Mouse (Mus musculus): ENCODE measurements around the gene Cspg5. TPM values are rescaled to one million over a fixed set of nuclear protein-coding genes. Genes with fewer than 3 reads are reported as not detected.
A peak's percentile ranks its signal among the peaks of the same experiment; 100 is the strongest.

The Cspg5 gene
- polyA plus RNA-seq, 1 experiment from 2014 or later, result 21.3 TPM

DNA sequence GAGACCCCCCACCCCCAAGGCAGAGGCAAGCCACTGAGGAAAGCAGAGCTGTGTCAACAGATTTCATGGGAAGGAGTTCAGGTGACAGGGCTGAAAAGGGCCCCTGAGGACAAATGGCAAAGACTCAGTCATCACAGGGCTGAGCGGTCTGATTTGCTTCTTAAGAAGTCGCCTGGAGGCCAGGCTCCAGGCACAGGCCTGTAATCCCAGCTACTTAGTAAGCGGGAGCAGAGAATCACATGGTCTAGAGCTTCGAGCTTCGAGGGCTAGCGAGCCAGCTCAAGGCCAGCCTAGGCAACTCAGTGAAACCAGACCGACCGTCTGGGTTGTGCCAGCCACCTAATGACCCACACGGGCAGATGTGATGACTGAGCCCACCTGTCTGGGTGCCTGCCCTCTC lies 21.4 kb downstream of the Cspg5 start:
- Histone ChIP-seq H3K27ac (ENCODE audit: low read depth, low read length) (no peak overlapping the region), H3K9me3 (ENCODE audit: control insufficient read depth, low read length) (no peaks in the 10 kb centered on the region), H3K4me3 (ENCODE audit: low read depth, low read length) (no peak overlapping the region), H3K4me1 (ENCODE audit: control insufficient read depth, insufficient read depth, low read length) (no peaks in the 10 kb centered on the region), H3K4me2 (ENCODE audit: low read depth) (no peak overlapping the region), H3K9ac (ENCODE audit: low read length) (no peak overlapping the region), H3K36me3 (ENCODE audit: control insufficient read depth, insufficient read depth, low read length) (no peaks in the 10 kb centered on the region), H3K27me3 (ENCODE audit: control insufficient read depth, insufficient read depth, low read length) (no peaks in the 10 kb centered on the region)
- no peak for ATAC-seq (ENCODE audit: insufficient read depth, low FRiP score, low TSS enrichment)
- peak; percentile 8 for DNase-seq (ENCODE audit: low spot score)
- WGBS, result 74% methylated on average over 9 of the region's 9 CpGs

DNA sequence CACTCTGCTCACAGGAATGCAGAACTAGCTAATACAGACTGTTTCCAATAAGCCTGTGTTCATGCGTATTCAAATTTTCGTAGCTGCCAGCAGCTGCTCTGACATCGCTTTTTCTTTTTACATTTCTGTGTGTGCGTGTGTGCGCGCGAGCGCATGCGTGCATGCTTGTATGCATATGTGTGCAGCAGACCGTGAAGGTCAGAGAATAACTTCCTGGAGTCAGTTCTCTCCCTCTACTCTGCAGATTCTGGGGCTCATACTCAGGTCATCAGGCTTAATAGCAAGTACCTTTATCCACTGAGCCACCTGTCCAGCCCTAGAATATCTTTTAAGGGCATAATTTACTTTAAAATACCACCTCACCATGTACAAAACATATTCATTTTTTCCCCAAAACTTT lies 24.8 kb downstream of the Cspg5 start:
- DNase-seq (ENCODE audit: low spot score) (no peak), ATAC-seq (ENCODE audit: insufficient read depth, low FRiP score, low TSS enrichment) (no peak)
- Histone ChIP-seq H3K9ac (ENCODE audit: low read length) (no peak overlapping the region), H3K4me2 (ENCODE audit: low read depth) (no peak overlapping the region), H3K27ac (ENCODE audit: low read depth, low read length) (no peak overlapping the region), H3K9me3 (ENCODE audit: control insufficient read depth, low read length) (no peaks in the 10 kb centered on the region), H3K4me3 (ENCODE audit: low read depth, low read length) (no peak overlapping the region), H3K36me3 (ENCODE audit: control insufficient read depth, insufficient read depth, low read length) (no peaks in the 10 kb centered on the region), H3K4me1 (ENCODE audit: control insufficient read depth, insufficient read depth, low read length) (no peaks in the 10 kb centered on the region), H3K27me3 (ENCODE audit: control insufficient read depth, insufficient read depth, low read length) (no peaks in the 10 kb centered on the region)
- WGBS, result 90% methylated on average over 10 of the region's 10 CpGs

DNA sequence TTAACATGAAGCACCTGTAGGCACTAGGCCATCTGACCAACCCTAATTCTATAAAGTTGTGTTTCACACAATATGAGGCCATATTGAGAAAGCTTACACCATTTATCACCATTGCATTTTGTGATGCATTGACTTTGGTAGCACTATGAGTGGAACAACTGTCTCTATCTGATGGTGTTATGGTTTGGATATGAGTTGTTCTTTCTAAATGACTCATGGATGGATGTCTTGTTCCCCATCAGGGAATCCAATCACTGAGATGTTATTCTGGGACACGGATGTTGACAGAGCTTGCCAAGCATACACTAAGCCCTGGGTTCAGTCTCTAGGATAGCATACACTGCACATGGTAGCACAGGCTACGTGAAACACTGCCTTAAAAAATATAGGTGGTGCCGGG lies 28.7 kb downstream of the Cspg5 start:
- Histone ChIP-seq H3K36me3 (ENCODE audit: control insufficient read depth, insufficient read depth, low read length) (no peaks in the 10 kb centered on the region), H3K27me3 (ENCODE audit: control insufficient read depth, insufficient read depth, low read length) (no peaks in the 10 kb centered on the region), H3K4me3 (ENCODE audit: low read depth, low read length) (no peak overlapping the region), H3K27ac (ENCODE audit: low read depth, low read length) (no peak overlapping the region), H3K9ac (ENCODE audit: low read length) (no peak overlapping the region), H3K9me3 (ENCODE audit: control insufficient read depth, low read length) (no peaks in the 10 kb centered on the region), H3K4me2 (ENCODE audit: low read depth) (no peak overlapping the region), H3K4me1 (ENCODE audit: control insufficient read depth, insufficient read depth, low read length) (no peaks in the 10 kb centered on the region)
- 95% methylated on average over 3 of the region's 3 CpGs for WGBS
- no peak for DNase-seq (ENCODE audit: low spot score)
- ATAC-seq (ENCODE audit: insufficient read depth, low FRiP score, low TSS enrichment), result no peak

DNA sequence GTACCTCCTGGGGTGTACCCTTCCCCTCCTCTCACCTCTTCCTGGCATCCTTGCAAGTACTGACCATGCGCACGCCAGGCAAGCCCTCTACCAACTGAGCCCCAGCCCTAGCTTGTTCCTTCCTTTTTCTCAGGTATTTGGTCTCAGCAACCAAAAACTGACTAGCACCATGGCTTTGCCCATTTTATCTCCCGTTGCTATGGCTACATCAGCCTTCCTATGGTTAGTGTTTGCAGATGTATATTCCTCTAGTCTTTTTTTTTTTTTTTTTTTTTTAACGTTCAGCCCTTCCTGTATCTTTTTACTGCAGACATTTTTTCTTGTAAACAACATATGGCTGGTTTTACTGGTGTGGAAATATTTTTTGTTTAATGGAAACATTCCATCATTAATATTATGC lies 29.9 kb downstream of the Cspg5 start:
- no peak for DNase-seq (ENCODE audit: low spot score)
- no peak overlapping the region for H3K4me3 ChIP-seq (ENCODE audit: low read depth, low read length)
- no peaks in the 10 kb centered on the region for H3K4me1 ChIP-seq (ENCODE audit: control insufficient read depth, insufficient read depth, low read length)
- no peaks in the 10 kb centered on the region for H3K9me3 ChIP-seq (ENCODE audit: control insufficient read depth, low read length)
- H3K27ac ChIP-seq (ENCODE audit: low read depth, low read length), result no peak overlapping the region
- WGBS, result 88% methylated on average over 4 of the region's 4 CpGs
- no peak overlapping the region for H3K9ac ChIP-seq (ENCODE audit: low read length)
- no peak for ATAC-seq (ENCODE audit: insufficient read depth, low FRiP score, low TSS enrichment)
- no peak overlapping the region for H3K4me2 ChIP-seq (ENCODE audit: low read depth)
- H3K36me3 ChIP-seq (ENCODE audit: control insufficient read depth, insufficient read depth, low read length), result no peaks in the 10 kb centered on the region
- H3K27me3 ChIP-seq (ENCODE audit: control insufficient read depth, insufficient read depth, low read length), result no peaks in the 10 kb centered on the region

DNA sequence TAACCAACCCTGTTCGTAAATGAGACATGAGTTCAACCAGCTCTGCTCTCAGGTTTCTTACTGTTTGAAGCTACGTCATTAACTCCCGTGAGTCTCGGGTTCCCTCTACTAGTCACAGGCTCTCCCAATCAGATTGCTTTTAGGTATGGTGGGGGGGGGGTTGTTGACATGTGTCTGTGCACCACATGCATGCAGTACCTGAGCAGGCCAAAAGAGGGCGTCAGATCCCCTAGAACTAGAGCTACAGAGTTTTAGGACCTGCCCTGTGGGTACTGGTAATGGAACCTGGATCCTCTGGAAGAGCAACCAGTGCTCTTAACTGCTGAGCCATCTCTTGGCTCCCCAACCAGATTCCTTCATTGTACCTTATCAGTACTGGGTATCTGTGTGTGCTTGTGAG lies 32.3 kb downstream of the Cspg5 start:
- no peak overlapping the region for H3K4me2 ChIP-seq (ENCODE audit: low read depth)
- no peak overlapping the region for H3K9ac ChIP-seq (ENCODE audit: low read length)
- ATAC-seq (ENCODE audit: insufficient read depth, low FRiP score, low TSS enrichment) (no peak), DNase-seq (ENCODE audit: low spot score) (no peak)
- H3K27ac ChIP-seq (ENCODE audit: low read depth, low read length), result no peak overlapping the region
- 72% methylated on average over 5 of the region's 5 CpGs for WGBS
- H3K4me1 ChIP-seq (ENCODE audit: control insufficient read depth, insufficient read depth, low read length), result no peaks in the 10 kb centered on the region
- no peaks in the 10 kb centered on the region for H3K9me3 ChIP-seq (ENCODE audit: control insufficient read depth, low read length)
- no peaks in the 10 kb centered on the region for H3K27me3 ChIP-seq (ENCODE audit: control insufficient read depth, insufficient read depth, low read length)
- H3K4me3 ChIP-seq (ENCODE audit: low read depth, low read length), result no peak overlapping the region
- no peaks in the 10 kb centered on the region for H3K36me3 ChIP-seq (ENCODE audit: control insufficient read depth, insufficient read depth, low read length)

DNA sequence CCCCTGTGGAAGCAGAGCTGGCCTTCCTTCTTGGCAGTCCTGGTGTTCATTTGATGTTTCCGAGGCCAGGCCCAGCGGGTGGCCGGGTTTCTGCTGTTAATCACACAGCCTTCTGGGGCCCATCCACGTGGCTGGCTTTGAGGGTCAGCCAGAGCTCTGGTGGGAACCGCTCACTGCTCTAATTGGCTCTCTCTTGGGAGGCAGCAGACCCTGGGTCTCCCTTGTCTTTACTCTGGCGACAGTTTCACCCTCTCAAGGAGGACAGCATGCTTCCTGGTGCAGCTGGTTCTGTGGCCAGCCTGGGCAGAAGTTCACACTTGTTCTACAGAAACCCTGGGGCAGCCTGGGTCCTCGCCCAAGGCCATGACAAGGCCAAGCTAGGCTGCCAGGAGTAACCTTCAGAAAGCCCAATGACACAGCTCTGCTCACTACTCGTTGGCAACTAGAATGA lies 33.9 kb downstream of the Cspg5 start:
- H3K27me3 ChIP-seq (ENCODE audit: control insufficient read depth, insufficient read depth, low read length), result no peaks in the 10 kb centered on the region
- H3K9ac ChIP-seq (ENCODE audit: low read length), result no peak overlapping the region
- no peaks in the 10 kb centered on the region for H3K36me3 ChIP-seq (ENCODE audit: control insufficient read depth, insufficient read depth, low read length)
- DNase-seq (ENCODE audit: low spot score) (no peak), ATAC-seq (ENCODE audit: insufficient read depth, low FRiP score, low TSS enrichment) (no peak)
- no peak overlapping the region for H3K27ac ChIP-seq (ENCODE audit: low read depth, low read length)
- no peaks in the 10 kb centered on the region for H3K4me1 ChIP-seq (ENCODE audit: control insufficient read depth, insufficient read depth, low read length)
- no peak overlapping the region for H3K4me2 ChIP-seq (ENCODE audit: low read depth)
- H3K4me3 ChIP-seq (ENCODE audit: low read depth, low read length), result no peak overlapping the region
- WGBS, result 63% methylated on average over 8 of the region's 8 CpGs
- no peaks in the 10 kb centered on the region for H3K9me3 ChIP-seq (ENCODE audit: control insufficient read depth, low read length)

DNA sequence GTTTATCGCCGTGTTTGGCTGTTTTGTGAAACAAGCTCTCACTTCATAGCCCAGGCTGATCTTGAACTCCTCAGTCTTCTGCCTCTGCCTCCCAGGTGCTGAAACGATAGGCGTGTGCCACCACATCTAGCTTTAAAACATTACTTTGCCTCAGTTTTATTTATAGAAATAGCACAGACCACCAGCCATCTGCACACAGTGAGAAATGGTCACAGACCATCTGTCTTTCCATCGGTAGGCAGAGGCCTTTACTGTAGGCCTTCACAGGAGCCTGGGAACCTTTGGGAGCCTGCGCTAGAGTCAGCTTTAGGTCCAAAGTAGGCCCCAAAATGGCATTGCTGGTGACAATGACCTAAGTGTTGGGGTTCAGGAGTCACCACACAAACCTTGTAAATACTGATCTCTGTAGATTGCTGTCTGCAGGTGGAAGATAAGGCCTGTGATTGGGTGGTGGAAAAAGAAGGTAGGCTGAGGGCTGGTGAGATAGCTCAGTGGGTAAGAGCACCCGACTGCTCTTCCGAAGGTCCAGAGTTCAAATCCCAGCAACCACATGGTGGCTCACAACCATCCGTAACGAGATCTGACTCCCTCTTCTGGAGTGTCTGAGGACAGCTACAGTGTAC lies 40.6 kb downstream of the Cspg5 start:
- WGBS, result 96% methylated on average over 8 of the region's 10 CpGs
- Histone ChIP-seq H3K9me3 (ENCODE audit: control insufficient read depth, low read length) (no peaks in the 10 kb centered on the region), H3K4me1 (ENCODE audit: control insufficient read depth, insufficient read depth, low read length) (no peaks in the 10 kb centered on the region), H3K27ac (ENCODE audit: low read depth, low read length) (no peak overlapping the region), H3K9ac (ENCODE audit: low read length) (no peak overlapping the region), H3K4me2 (ENCODE audit: low read depth) (no peak overlapping the region), H3K4me3 (ENCODE audit: low read depth, low read length) (no peak overlapping the region), H3K36me3 (ENCODE audit: control insufficient read depth, insufficient read depth, low read length) (no peaks in the 10 kb centered on the region), H3K27me3 (ENCODE audit: control insufficient read depth, insufficient read depth, low read length) (no peaks in the 10 kb centered on the region)
- ATAC-seq (ENCODE audit: insufficient read depth, low FRiP score, low TSS enrichment) (no peak), DNase-seq (ENCODE audit: low spot score) (no peak)

DNA sequence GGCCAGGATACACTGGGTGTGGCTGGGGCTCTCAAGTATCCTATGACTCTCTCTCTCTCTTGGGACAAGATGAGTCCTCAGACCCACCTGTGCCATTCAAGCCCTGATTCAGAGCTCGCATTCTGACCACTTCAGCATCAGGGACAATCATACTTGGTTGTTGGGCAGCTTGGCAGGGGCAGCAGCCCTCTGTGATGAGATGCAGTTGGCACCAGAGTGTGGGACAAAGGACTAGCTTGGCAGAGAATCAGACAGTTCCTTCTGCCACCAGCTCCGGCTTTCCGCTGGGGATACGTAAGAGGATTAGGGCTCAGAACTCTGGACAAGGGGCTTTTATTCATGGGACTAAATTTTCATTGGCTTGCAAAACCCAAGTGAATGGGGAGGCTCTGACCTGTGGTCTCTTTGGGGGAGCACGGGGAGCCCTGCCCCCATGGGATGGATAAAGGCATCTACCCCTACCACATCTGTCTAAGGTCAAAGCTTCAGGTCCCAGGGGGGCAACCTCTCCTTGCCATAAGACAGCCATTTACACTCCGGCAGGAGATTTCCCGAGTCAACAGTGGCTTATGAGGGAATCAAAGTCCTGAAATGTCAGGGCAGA lies 43.8 kb downstream of the Cspg5 start:
- Histone ChIP-seq H3K27me3 (ENCODE audit: control insufficient read depth, insufficient read depth, low read length) (no peaks in the 10 kb centered on the region), H3K9ac (ENCODE audit: low read length) (no peak overlapping the region), H3K4me3 (ENCODE audit: low read depth, low read length) (no peak overlapping the region), H3K36me3 (ENCODE audit: control insufficient read depth, insufficient read depth, low read length) (no peaks in the 10 kb centered on the region), H3K9me3 (ENCODE audit: control insufficient read depth, low read length) (no peaks in the 10 kb centered on the region), H3K27ac (ENCODE audit: low read depth, low read length) (no peak overlapping the region), H3K4me2 (ENCODE audit: low read depth) (no peak overlapping the region), H3K4me1 (ENCODE audit: control insufficient read depth, insufficient read depth, low read length) (no peaks in the 10 kb centered on the region)
- WGBS, result 77% methylated on average over 7 of the region's 7 CpGs
- DNase-seq (ENCODE audit: low spot score) (no peak), ATAC-seq (ENCODE audit: insufficient read depth, low FRiP score, low TSS enrichment) (no peak)

DNA sequence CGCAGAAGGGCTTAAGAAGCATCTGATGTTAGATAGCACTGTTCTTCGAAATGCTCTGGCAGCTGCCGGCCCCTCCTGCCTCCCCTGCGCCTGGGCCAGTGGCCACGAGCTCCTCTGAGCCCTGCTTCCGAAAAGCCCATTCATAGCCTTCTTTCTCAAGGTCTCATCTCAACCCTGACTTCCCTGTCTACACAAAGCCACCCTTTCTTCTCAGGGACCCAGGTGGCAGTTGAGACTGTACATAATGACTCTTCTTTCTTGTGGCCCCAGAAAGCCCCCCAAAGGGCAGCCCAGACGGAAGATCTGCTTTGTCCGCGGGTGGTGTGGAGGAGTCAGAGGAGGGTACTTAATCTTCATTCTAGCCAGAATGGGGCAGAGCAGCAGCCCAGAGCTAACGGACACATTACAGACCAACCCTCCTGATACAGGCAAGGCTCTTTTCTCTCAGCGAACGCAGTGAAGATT lies 49.7 kb downstream of the Cspg5 start:
- Histone ChIP-seq H3K9ac (ENCODE audit: low read length) (no peak overlapping the region), H3K9me3 (ENCODE audit: control insufficient read depth, low read length) (no peaks in the 10 kb centered on the region), H3K36me3 (ENCODE audit: control insufficient read depth, insufficient read depth, low read length) (no peaks in the 10 kb centered on the region), H3K4me1 (ENCODE audit: control insufficient read depth, insufficient read depth, low read length) (no peaks in the 10 kb centered on the region), H3K4me3 (ENCODE audit: low read depth, low read length) (no peak overlapping the region), H3K27ac (ENCODE audit: low read depth, low read length) (no peak overlapping the region), H3K4me2 (ENCODE audit: low read depth) (no peak overlapping the region), H3K27me3 (ENCODE audit: control insufficient read depth, insufficient read depth, low read length) (no peaks in the 10 kb centered on the region)
- ATAC-seq (ENCODE audit: insufficient read depth, low FRiP score, low TSS enrichment) (no peak), DNase-seq (ENCODE audit: low spot score) (no peak)
- 60% methylated on average over 12 of the region's 12 CpGs for WGBS
